Mouse (Mus musculus) heart, embryonic 15.5 days (tissue): Measurements from ENCODE around the gene Rabep2. TPM values are rescaled to one million over a fixed set of nuclear protein-coding genes. Genes with fewer than 3 reads are reported as not detected.
A peak's percentile ranks its signal among the peaks of the same experiment; 100 is the strongest.

ENCODE experiments used
- ATAC-seq: fragments of 200-750 bp; cut with Nextera tagmentation; replicated peaks from 2 replicates; pipeline ENCODE4 v1.8.0; 2017; ENCODE audit warnings: low read depth, moderate TSS enrichment; ENCODE audit not compliant: insufficient number of reproducible peaks, insufficient read depth, low FRiP score
- H3K27ac ChIP-seq: fragments of 300-500 bp; sonication (generic); 2 replicates; pipeline ENCODE4 v1.5.1; 2015; ENCODE audit warnings: mild to moderate bottlenecking, inconsistent platforms
- H3K27me3 ChIP-seq: fragments of 300-500 bp; sonication (generic); 2 replicates; pipeline ENCODE4 v1.6.1; 2015; ENCODE audit warnings: inconsistent platforms
- H3K36me3 ChIP-seq: fragments of 300-500 bp; sonication (generic); 2 replicates; pipeline ENCODE4 v1.6.1; 2015; ENCODE audit warnings: mild to moderate bottlenecking, inconsistent platforms
- H3K4me1 ChIP-seq: fragments of 300-500 bp; sonication (generic); replicated peaks from 2 replicates; pipeline ENCODE4 v1.6.1; 2015; ENCODE audit warnings: inconsistent platforms
- H3K4me2 ChIP-seq: fragments of 300-500 bp; sonication (generic); 2 replicates; pipeline ENCODE4 v1.6.1; 2015; ENCODE audit warnings: inconsistent platforms, mild to moderate bottlenecking, moderate library complexity
- H3K4me3 ChIP-seq: fragments of 300-500 bp; sonication (generic); 2 replicates; pipeline ENCODE4 v1.5.1; 2015; ENCODE audit warnings: mild to moderate bottlenecking, inconsistent platforms
- H3K9ac ChIP-seq: fragments of 300-500 bp; sonication (generic); 2 replicates; pipeline ENCODE4 v1.6.1; 2015; ENCODE audit warnings: mild to moderate bottlenecking, inconsistent platforms
- H3K9me3 ChIP-seq: fragments of 300-500 bp; sonication (generic); replicated peaks from 2 replicates; pipeline ENCODE4 v1.6.1; 2016; ENCODE audit warnings: inconsistent platforms
- WGBS: fragments of 180-500 bp; shearing (Covaris S2); methylation state at CpG from one replicate; pipeline ENCODE4 v1.1.7; 2015; ENCODE audit warnings: mixed read lengths; 5-methylcytosine and 5-hydroxymethylcytosine counted together
- polyA plus RNA-seq: library from polyadenylated mRNA; unstranded; fragments of >200 nt; fragmentation: Nextera tagmentation; extraction: Ambion mirVana; gene quantifications from 2 replicates; pipeline ENCODE4 v1.2.1, GENCODE M21; 2015

Rabep2 gene
- polyA plus RNA-seq, 1 experiment from 2014 or later = 16.3 TPM

GRCm38 (mm10) chr7:126465246-126466030, 36.9 kb downstream of the Rabep2 start:
- peak overlapping the region; percentile 74 for H3K27ac ChIP-seq

DNA sequence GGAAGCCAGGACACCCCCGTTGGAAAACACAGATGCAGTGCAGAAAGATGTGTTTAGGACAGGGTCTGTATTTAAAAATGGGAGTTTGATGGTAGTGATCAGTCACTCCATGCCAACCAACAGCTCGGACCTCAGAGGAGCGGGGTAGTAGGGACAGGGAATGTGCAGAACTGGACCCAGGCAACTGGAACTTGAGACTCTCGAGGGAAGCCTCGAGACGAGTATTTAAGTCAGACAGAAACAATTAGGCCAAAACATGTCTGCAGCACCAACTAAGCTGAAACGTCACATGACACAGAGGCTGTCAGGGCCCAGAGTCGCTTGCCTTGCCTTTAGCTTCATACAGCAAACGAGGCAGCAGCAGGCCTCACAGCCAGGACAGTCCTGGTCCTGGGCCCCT, 37.6 kb downstream of the Rabep2 start:
- no peaks in the 10 kb centered on the region for H3K27me3 ChIP-seq
- H3K4me3 ChIP-seq = no peak overlapping the region
- H3K4me2 ChIP-seq = no peak overlapping the region
- no peaks in the 10 kb centered on the region for H3K9me3 ChIP-seq
- no peak overlapping the region for H3K9ac ChIP-seq
- peaks cover 38% of the 10 kb centered on the region for H3K4me1 ChIP-seq
- WGBS = 44% methylated on average over 9 of the region's 9 CpGs
- no peak for ATAC-seq
- peak overlapping the region; percentile 74 for H3K27ac ChIP-seq
- H3K36me3 ChIP-seq = peaks cover 46% of the 10 kb centered on the region

More at GRCm38 (mm10) chr7:126465246-126466030, 36.9 kb downstream of the Rabep2 start:
- no peaks in the 10 kb centered on the region for H3K9me3 ChIP-seq
- peak overlapping the region; percentile 14 for H3K4me2 ChIP-seq
- ATAC-seq = peak; percentile 70
- no peaks in the 10 kb centered on the region for H3K27me3 ChIP-seq
- 0 out of 2 replicates have a peak overlapping the region, but pooled peaks have one; percentile 16 for H3K9ac ChIP-seq
- peaks cover 41% of the 10 kb centered on the region for H3K36me3 ChIP-seq
- no peak overlapping the region for H3K4me3 ChIP-seq
- H3K4me1 ChIP-seq = peaks cover 35% of the 10 kb centered on the region
- 19% methylated on average over 7 of the region's 7 CpGs for WGBS

- WGBS = 78% methylated on average over 5 of the region's 5 CpGs
- Histone ChIP-seq H3K36me3 (peaks cover 52% of the 10 kb centered on the region), H3K27ac (peak overlapping the region; percentile 74), H3K4me1 (peaks cover 37% of the 10 kb centered on the region), H3K27me3 (no peaks in the 10 kb centered on the region), H3K4me3 (no peak overlapping the region), H3K9ac (no peak overlapping the region), H3K4me2 (no peak overlapping the region), H3K9me3 (no peaks in the 10 kb centered on the region)
- ATAC-seq = no peak
Measured at GRCm38 (mm10) chr7:126466707-126467106, 38.1 kb downstream of the Rabep2 start.

DNA sequence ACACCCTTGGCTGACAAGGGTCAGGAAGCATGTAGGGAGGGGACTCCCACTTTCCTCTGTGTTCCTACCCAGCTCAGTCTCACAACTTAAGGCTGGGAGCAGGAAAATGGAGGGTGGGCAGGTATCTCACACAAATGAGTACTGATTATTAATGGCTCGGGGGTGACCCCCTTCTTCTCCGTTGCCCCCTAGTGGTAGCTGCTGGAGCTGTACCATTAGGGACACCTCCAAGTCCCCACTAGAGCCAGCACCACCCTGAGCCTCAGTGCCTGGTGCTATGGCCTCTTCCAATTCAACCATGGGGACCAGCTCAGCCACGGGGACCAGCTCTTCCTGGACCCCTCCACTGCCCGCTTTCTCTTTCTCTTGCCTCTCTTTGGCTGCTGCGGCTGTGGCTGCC, 38.7 kb downstream of the Rabep2 start:
- Histone ChIP-seq H3K9ac (no peak overlapping the region), H3K9me3 (no peaks in the 10 kb centered on the region), H3K4me2 (no peak overlapping the region), H3K4me1 (peaks cover 39% of the 10 kb centered on the region), H3K27ac (no peak overlapping the region), H3K27me3 (no peaks in the 10 kb centered on the region), H3K36me3 (peaks cover 58% of the 10 kb centered on the region), H3K4me3 (no peak overlapping the region)
- 70% methylated on average over 5 of the region's 5 CpGs for WGBS
- ATAC-seq = no peak; the same call in 1 of the 2 replicates

DNA sequence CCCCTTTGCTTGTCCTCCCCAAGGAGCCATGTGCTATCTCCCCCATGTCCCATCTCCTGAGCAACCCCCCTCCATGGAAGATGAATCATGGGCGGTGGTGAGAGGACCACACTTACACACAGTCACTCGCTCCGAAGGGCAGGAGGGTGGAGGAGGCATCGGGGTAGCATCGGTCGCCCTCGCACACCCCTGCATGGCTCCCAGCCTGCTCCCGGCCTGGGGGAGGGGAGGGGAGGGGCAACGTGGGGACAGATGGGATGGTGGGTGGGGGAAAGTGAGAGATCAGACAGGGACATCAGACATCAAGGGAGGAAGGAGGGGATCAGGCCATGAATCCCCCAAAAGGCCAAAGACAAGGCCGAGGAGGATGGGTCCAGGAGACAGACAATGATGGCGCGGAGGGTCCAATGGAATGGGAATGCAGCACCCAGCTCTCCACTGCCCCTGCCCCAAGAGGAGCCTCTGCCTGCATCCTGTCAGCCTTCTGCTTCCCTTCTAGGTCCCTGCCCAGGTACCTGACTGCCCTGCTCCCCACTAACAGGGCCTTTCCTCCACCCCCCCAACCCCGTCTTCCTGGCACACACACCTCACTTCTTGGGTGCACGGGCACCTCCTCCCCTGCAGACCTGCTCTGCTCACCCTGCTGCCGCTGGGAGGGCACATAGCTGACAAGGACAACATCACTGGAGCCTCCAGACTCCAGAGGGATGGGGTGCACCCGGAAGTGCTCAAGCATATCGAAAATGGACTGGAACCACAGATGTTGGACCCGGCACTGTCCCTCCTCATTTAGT, 39.5 kb downstream of the Rabep2 start:
- Histone ChIP-seq H3K27me3 (no peaks in the 10 kb centered on the region), H3K4me3 (no peak overlapping the region), H3K4me2 (no peak overlapping the region), H3K4me1 (peaks cover 43% of the 10 kb centered on the region), H3K27ac (no peak overlapping the region), H3K9me3 (no peaks in the 10 kb centered on the region), H3K36me3 (peaks cover 63% of the 10 kb centered on the region), H3K9ac (no peak overlapping the region)
- 87% methylated on average over 18 of the region's 18 CpGs for WGBS
- ATAC-seq = no peak

GRCm38 (mm10) chr7:126470077-126470476, 41.5 kb downstream of the Rabep2 start:
- WGBS = 55% methylated on average over 6 of the region's 6 CpGs
- no peak for ATAC-seq
- Histone ChIP-seq H3K27ac (no peak overlapping the region), H3K27me3 (no peaks in the 10 kb centered on the region), H3K36me3 (peaks cover 63% of the 10 kb centered on the region), H3K4me2 (no peak overlapping the region), H3K9ac (no peak overlapping the region), H3K9me3 (no peaks in the 10 kb centered on the region), H3K4me3 (no peak overlapping the region), H3K4me1 (peaks cover 43% of the 10 kb centered on the region)

DNA sequence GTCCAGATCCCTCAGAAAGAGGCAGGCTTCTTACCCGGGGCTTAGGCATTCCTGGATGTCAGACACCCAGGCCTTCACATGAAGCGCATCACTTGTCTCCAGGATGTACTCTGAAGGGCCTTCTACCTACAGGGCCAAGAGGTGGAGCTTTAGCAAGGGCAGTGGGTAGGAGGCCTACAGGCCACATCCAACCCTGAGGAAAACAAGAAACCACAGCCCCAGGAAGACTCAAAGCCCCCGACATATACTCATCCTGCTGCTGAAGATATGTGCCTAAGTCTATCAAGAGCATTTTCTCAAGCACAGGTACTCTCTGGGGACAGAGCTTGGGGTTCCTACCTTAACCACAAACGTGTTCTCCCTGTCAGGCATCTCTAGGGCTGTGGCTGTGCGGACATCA, 42.8 kb downstream of the Rabep2 start:
- Histone ChIP-seq H3K27me3 (no peaks in the 10 kb centered on the region), H3K27ac (no peak overlapping the region), H3K36me3 (peaks cover 61% of the 10 kb centered on the region), H3K4me2 (no peak overlapping the region), H3K4me3 (no peak overlapping the region), H3K9ac (no peak overlapping the region), H3K9me3 (no peaks in the 10 kb centered on the region), H3K4me1 (peaks cover 34% of the 10 kb centered on the region)
- 88% methylated on average over 5 of the region's 5 CpGs for WGBS
- no peak for ATAC-seq

- H3K27me3 ChIP-seq = no peaks in the 10 kb centered on the region
- no peak overlapping the region for H3K4me2 ChIP-seq
- ATAC-seq = no peak
- H3K9ac ChIP-seq = no peak overlapping the region
- peaks cover 56% of the 10 kb centered on the region for H3K36me3 ChIP-seq
- no peak overlapping the region for H3K27ac ChIP-seq
- H3K4me3 ChIP-seq = no peak overlapping the region
- 73% methylated on average over 4 of the region's 4 CpGs for WGBS
- H3K4me1 ChIP-seq = peaks cover 30% of the 10 kb centered on the region
- H3K9me3 ChIP-seq = no peaks in the 10 kb centered on the region
Measured at GRCm38 (mm10) chr7:126471853-126472252, 43.3 kb downstream of the Rabep2 start.

GRCm38 (mm10) chr7:126472306-126472705, 43.7 kb downstream of the Rabep2 start:
- 82% methylated on average over 13 of the region's 13 CpGs for WGBS
- Histone ChIP-seq H3K36me3 (peaks cover 52% of the 10 kb centered on the region), H3K27me3 (no peaks in the 10 kb centered on the region), H3K27ac (no peak overlapping the region), H3K4me1 (peaks cover 30% of the 10 kb centered on the region), H3K4me3 (no peak overlapping the region), H3K9me3 (no peaks in the 10 kb centered on the region), H3K9ac (no peak overlapping the region; the same call in 1 of the 2 replicates), H3K4me2 (no peak overlapping the region; the same call in 1 of the 2 replicates)
- ATAC-seq = no peak

- Histone ChIP-seq H3K4me2 (no peak overlapping the region; the same call in 1 of the 2 replicates), H3K9me3 (no peaks in the 10 kb centered on the region), H3K27me3 (no peaks in the 10 kb centered on the region), H3K27ac (no peak overlapping the region), H3K4me3 (0 out of 2 replicates have a peak overlapping the region, but pooled peaks have one; percentile 82), H3K9ac (peak overlapping the region; percentile 0; the same call in 1 of the 2 replicates), H3K36me3 (peaks cover 48% of the 10 kb centered on the region), H3K4me1 (peaks cover 30% of the 10 kb centered on the region)
- 89% methylated on average over 16 of the region's 16 CpGs for WGBS
- no peak for ATAC-seq
Measured at GRCm38 (mm10) chr7:126472713-126473112, 44.2 kb downstream of the Rabep2 start.

DNA sequence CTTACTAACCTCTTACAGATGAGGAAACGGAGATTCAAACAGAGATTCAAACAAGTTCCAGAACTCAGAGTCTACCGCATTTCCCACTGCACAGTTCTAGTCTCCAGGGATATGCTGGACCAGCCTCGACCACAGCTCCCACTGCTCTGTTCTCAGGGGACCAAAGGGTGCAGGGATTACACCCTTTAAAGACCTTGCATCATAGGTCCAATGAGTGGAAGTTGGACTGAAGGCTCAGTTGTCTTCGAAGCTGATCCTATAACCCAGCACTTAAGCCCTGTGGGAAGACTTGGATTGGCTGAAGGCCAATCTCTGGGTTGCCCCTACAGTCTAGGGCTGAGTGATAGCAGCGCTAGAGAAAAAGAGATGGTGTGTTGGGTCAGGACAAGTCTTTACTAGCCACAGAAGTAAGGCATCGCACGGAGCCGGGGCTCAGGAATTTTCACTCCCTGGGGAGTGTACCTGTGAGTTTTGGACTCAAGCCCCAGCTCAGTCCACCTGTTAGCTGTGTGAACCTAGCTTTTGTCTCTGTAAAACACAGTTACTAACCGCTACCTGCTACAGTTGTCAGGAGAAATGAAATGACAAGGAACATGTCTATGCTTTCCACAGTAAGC, 45.0 kb downstream of the Rabep2 start:
- Histone ChIP-seq H3K27ac (0 out of 2 replicates have a peak overlapping the region, but pooled peaks have one; percentile 7), H3K36me3 (peaks cover 39% of the 10 kb centered on the region), H3K4me1 (peaks cover 30% of the 10 kb centered on the region), H3K4me3 (peak overlapping the region; percentile 82), H3K9me3 (no peaks in the 10 kb centered on the region), H3K27me3 (no peaks in the 10 kb centered on the region), H3K4me2 (peak overlapping the region; percentile 86), H3K9ac (peak overlapping the region; percentile 90; the same call in 1 of the 2 replicates)
- WGBS = 70% methylated on average over 9 of the region's 9 CpGs
- ATAC-seq = no peak
